In the genomic region with DNA sequence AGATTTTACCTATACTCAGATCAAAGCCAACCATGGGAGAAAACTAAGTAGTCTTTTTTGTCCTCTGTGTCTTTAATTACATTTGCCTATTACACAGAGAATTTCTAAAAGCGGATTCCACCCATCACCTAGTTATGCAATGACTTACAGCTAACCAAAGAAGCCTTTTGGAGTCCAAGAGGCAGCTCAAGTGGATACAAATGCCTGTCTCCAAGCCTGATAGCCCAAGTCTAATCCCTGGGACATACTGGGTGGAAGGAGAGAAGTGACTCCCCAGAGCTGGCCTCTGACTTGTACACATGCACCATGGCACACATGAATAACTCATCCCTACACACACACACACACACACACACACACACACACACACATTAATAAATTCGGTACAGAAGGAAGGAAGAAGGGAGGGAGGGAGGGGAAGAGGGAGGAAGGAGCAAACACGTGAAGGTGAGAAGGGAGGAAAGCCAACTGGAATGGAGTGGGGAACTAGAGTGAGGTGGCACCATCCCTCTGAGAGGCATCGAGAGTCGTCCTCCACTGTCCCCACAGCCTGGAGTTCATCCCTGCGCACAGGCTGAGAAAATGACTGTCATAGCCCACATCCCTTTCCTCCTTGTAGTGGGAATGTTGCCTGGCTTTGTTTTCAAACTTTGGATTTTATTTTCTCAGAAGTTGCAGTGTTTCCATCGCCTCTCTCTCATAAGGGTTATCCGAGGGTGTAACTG, we compare ENCODE assay signal across 36 mouse cellular contexts. TPM values are rescaled to one million over a fixed set of nuclear protein-coding genes. Genes with fewer than 3 reads are reported as not detected.
"Had no signal": no experiment of that assay in that cellular context is flagged by ENCODE, and none has a peak within 500 bp of the region (broad histone marks: within the 10 kb centered on the region; RNA-seq: fewer than 3 reads in every experiment).

No protein-coding gene starts in this region.

- H3K4me1 ChIP-seq: heart, embryonic 15.5 days; hindbrain, embryonic 13.5 days; hindbrain, embryonic 15.5 days; kidney, embryonic 15.5 days; limb, embryonic 10.5 days; limb, embryonic 12.5 days; liver, embryonic 13.5 days; liver, embryonic 15.5 days had no signal

- H3K9ac ChIP-seq: heart, embryonic 13.5 days; heart, embryonic 15.5 days; hindbrain, embryonic 13.5 days; hindbrain, embryonic 15.5 days; kidney, embryonic 15.5 days; limb, embryonic 12.5 days; liver, embryonic 13.5 days; liver, embryonic 15.5 days had no signal

- H3K4me2 ChIP-seq: heart, embryonic 11.5 days; heart, embryonic 13.5 days; heart, embryonic 15.5 days; hindbrain, embryonic 13.5 days; hindbrain, embryonic 15.5 days; kidney, embryonic 15.5 days; limb, embryonic 12.5 days; liver, embryonic 11.5 days; liver, embryonic 13.5 days; liver, embryonic 15.5 days had no signal

- H3K36me3 ChIP-seq: heart, embryonic 13.5 days; heart, embryonic 15.5 days; hindbrain, embryonic 13.5 days; hindbrain, embryonic 15.5 days; kidney, embryonic 15.5 days; limb, embryonic 10.5 days; limb, embryonic 12.5 days; liver, embryonic 13.5 days; liver, embryonic 15.5 days had no signal

- H3K27me3 ChIP-seq: heart, embryonic 13.5 days; heart, embryonic 15.5 days; hindbrain, embryonic 13.5 days; hindbrain, embryonic 15.5 days; kidney, embryonic 15.5 days; limb, embryonic 12.5 days; liver, embryonic 13.5 days; liver, embryonic 15.5 days had no signal

- DNase-seq: gastrocnemius, postnatal 14 days; gastrocnemius, postnatal 36 days; heart, adult 18-20 months; heart, postnatal 14 days; heart, postnatal 36 days; kidney, adult 11 months; kidney, adult 2 months; kidney, adult 9 months; kidney, postnatal 14 days; kidney, postnatal 36 days; layer of hippocampus, adult 9-11 months; liver; liver, embryonic 13.5 days had no signal

- ATAC-seq: hindbrain, postnatal 0 days; intestine, embryonic 16.5 days had no signal

- H3K4me3 ChIP-seq: heart, embryonic 13.5 days; heart, embryonic 15.5 days; hindbrain, embryonic 13.5 days; hindbrain, embryonic 15.5 days; kidney, embryonic 15.5 days; left cerebral cortex, adult 2 months; limb, embryonic 10.5 days; limb, embryonic 12.5 days; liver, embryonic 13.5 days; liver, embryonic 15.5 days had no signal

- H3K27ac ChIP-seq: heart, embryonic 13.5 days; heart, embryonic 15.5 days; hindbrain, embryonic 13.5 days; hindbrain, embryonic 15.5 days; hindbrain, postnatal 0 days; kidney, embryonic 15.5 days; kidney, postnatal 0 days; left cerebral cortex, adult 2 months; limb, embryonic 10.5 days; limb, embryonic 12.5 days; liver, embryonic 13.5 days; liver, embryonic 15.5 days had no signal

- H3K9me3 ChIP-seq: heart, embryonic 13.5 days; heart, embryonic 15.5 days; hindbrain, embryonic 13.5 days; hindbrain, embryonic 15.5 days; kidney, embryonic 15.5 days; limb, embryonic 10.5 days; limb, embryonic 12.5 days; liver, embryonic 13.5 days; liver, embryonic 15.5 days had no signal

RNA-seq across cellular contexts. Expression of a gene that starts 22.8 kb away (rescaled TPM):
- total RNA-seq: gastrocnemius, adult 18-20 months; gastrocnemius, adult 8-10 months; gastrocnemius, postnatal 14 days; gastrocnemius, postnatal 36 days; heart, adult 18-20 months; heart, adult 8-10 months; heart, postnatal 14 days; heart, postnatal 36 days; hematopoietic stem cell, adult 5-6 weeks; layer of hippocampus, adult 18-20 months had no signal
- polyA plus RNA-seq: gonadal fat pad, adult 2 months; heart, embryonic 15.5 days; heart, postnatal 0 days; hindbrain, embryonic 11.5 days; intestine, embryonic 14.5 days; kidney, adult 2 months; limb, embryonic 12.5 days; liver, embryonic 13.5 days; liver, embryonic 15.5 days had no signal
